In the genomic region with DNA sequence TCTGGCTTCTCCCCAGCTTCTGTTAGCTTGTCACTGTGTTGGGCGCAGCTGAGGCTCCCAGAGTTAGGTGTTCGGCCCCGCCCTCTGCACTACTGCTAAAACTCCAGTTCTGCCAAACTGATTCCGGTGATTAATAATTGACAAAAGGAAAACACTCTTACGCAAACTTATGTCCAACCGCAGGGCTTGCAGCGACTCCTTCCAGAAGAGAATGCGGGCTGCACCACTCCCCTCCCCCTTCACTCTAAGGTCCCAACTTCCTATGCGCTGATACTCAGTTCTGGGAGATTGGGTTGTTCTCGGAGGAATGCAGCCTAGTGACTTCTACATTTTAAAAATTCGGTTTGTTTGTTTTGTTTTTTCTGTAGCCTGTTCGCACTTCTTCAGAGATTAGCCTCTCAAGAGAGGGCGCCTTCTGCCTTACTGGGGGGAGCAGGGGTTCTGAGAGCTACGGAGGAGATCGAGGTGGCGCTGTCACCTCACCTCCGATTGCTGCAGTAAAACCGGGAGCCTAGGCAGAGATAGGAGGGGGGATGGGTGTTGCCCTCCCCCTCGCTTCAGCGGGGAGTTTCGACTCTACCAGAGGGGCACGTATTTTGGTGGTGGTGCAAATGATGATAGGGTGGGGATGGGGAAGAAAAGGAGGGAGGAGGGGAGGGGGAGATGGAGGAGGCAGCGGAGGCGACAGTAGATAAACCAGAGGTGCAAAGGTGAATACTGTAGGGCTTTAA, we compare ENCODE assay signal across 9 mouse cellular contexts. TPM values are rescaled to one million over a fixed set of nuclear protein-coding genes. Genes with fewer than 3 reads are reported as not detected.
DNase-seq lines count a peak whose midpoint lies in the region; ATAC-seq and TF ChIP-seq lines count a peak whose summit lies in the region.
"Had no signal": no experiment of that assay in that cellular context is flagged by ENCODE, and none has a peak within 500 bp of the region (broad histone marks: within the 10 kb centered on the region; RNA-seq: fewer than 3 reads in every experiment).

Gene Sptssb (minus strand): TSS at position 83 of the 731 bp plus-strand sequence.

- 1% methylated on average over 24 of the region's 24 CpGs for WGBS in hindbrain, embryonic 13.5 days
- WGBS in stomach, embryonic 15.5 days: under 1% methylated on average over 24 of the region's 24 CpGs
- WGBS in thymus, adult 2 months: 4% methylated on average over 24 of the region's 24 CpGs

- peak within 1 kb of the TSS; percentile 71 for H3K9ac ChIP-seq in hindbrain, embryonic 13.5 days
- no peak within 1 kb of the TSS; the same call in 1 of the 2 replicates for H3K9ac ChIP-seq in stomach, embryonic 15.5 days

- no peak for TF ChIP-seq CTCF in gastrocnemius, adult 2 months (IDR thresholded peaks at IDR 0.05)
- no peak for TF ChIP-seq CTCF in cortical plate, adult 2 months (IDR thresholded peaks at IDR 0.05; ENCODE audit: extremely low read depth, insufficient read depth, low read length)
- TF ChIP-seq CTCF in left cerebral cortex, adult 2 months (IDR thresholded peaks at IDR 0.05): peak; percentile 1; the same call in 1 of the 2 replicates
- no peak for TF ChIP-seq CTCF in thymus, adult 2 months (IDR thresholded peaks at IDR 0.05; ENCODE audit: borderline replicate concordance, control insufficient read depth, extremely low read depth, insufficient read depth, low read length, poor library complexity)

- peak; percentile 56 for ATAC-seq in hindbrain, embryonic 13.5 days (ENCODE audit: low FRiP score)
- peak; percentile 84 for ATAC-seq in stomach, embryonic 15.5 days (ENCODE audit: insufficient read depth, low FRiP score, low read depth)

- no peaks in the 10 kb centered on the region for H3K36me3 ChIP-seq in hindbrain, embryonic 13.5 days
- no peaks in the 10 kb centered on the region for H3K36me3 ChIP-seq in stomach, embryonic 15.5 days
- no peaks in the 10 kb centered on the region for H3K36me3 ChIP-seq in thymus, adult 2 months (ENCODE audit: control insufficient read depth, insufficient read depth, low read length)

- no peak for DNase-seq in gastrocnemius, adult 2 months
- no peak for DNase-seq in gastrocnemius, postnatal 36 days
- peak; percentile 35 to 38 for DNase-seq in left cerebral cortex, adult 2 months (ENCODE audit: extremely low spot score in 1 of 2, low spot score in 2 of 2)
- DNase-seq in lung, postnatal 36 days: peak; percentile 58
- DNase-seq in thymus, adult 2 months: no peak

- TF ChIP-seq POLR2A in cortical plate, adult 2 months (IDR thresholded peaks at IDR 0.05; ENCODE audit: extremely low read depth, insufficient read depth, low read length): no peak
- TF ChIP-seq POLR2A in thymus, adult 2 months (IDR thresholded peaks at IDR 0.05; ENCODE audit: control insufficient read depth, extremely low read depth, insufficient read depth, low read length, poor library complexity): no peak

- H3K27me3 ChIP-seq in hindbrain, embryonic 13.5 days: peaks cover 14% of the 10 kb centered on the region
- no peaks in the 10 kb centered on the region for H3K27me3 ChIP-seq in stomach, embryonic 15.5 days (replicated peaks)
- no peaks in the 10 kb centered on the region; the same call in 1 of the 2 replicates for H3K27me3 ChIP-seq in thymus, adult 2 months (ENCODE audit: control insufficient read depth, insufficient read depth, low read length)

- peak within 1 kb of the TSS; percentile 96 for H3K4me2 ChIP-seq in hindbrain, embryonic 13.5 days
- H3K4me2 ChIP-seq in stomach, embryonic 15.5 days: peak within 1 kb of the TSS; percentile 92

- H3K4me3 ChIP-seq in gastrocnemius, adult 2 months: peak within 1 kb of the TSS; percentile 47
- peak within 1 kb of the TSS; percentile 42 for H3K4me3 ChIP-seq in cortical plate, adult 2 months (ENCODE audit: insufficient read depth, low read length)
- peak within 1 kb of the TSS; percentile 55 for H3K4me3 ChIP-seq in hindbrain, embryonic 13.5 days
- peak within 1 kb of the TSS; percentile 58 for H3K4me3 ChIP-seq in left cerebral cortex, adult 2 months
- peak within 1 kb of the TSS; percentile 51 for H3K4me3 ChIP-seq in stomach, embryonic 15.5 days (replicated peaks)
- H3K4me3 ChIP-seq in thymus, adult 2 months (ENCODE audit: control insufficient read depth, insufficient read depth, low read length): no peak within 1 kb of the TSS

- H3K9me3 ChIP-seq in hindbrain, embryonic 13.5 days: no peaks in the 10 kb centered on the region
- no peaks in the 10 kb centered on the region for H3K9me3 ChIP-seq in stomach, embryonic 15.5 days

- no peaks in the 10 kb centered on the region for H3K4me1 ChIP-seq in cortical plate, adult 2 months (ENCODE audit: control insufficient read depth, insufficient read depth, low read length)
- peaks cover 21% of the 10 kb centered on the region for H3K4me1 ChIP-seq in hindbrain, embryonic 13.5 days (replicated peaks)
- peaks cover 19% of the 10 kb centered on the region for H3K4me1 ChIP-seq in stomach, embryonic 15.5 days
- H3K4me1 ChIP-seq in thymus, adult 2 months (replicated peaks; ENCODE audit: control insufficient read depth, insufficient read depth, low read length): no peaks in the 10 kb centered on the region

- intact Hi-C loops in gastrocnemius, adult 2 months (cut with DNase I): no loop called here
- intact Hi-C loops in gastrocnemius, postnatal 36 days (cut with DNase I): no loop called here
- intact Hi-C loops in left cerebral cortex, adult 2 months (cut with DNase I): no loop called here

- H3K27ac ChIP-seq in gastrocnemius, adult 2 months: no peak within 1 kb of the TSS
- H3K27ac ChIP-seq in cortical plate, adult 2 months (ENCODE audit: insufficient read depth, low read length): no peak within 1 kb of the TSS
- no peak within 1 kb of the TSS for H3K27ac ChIP-seq in hindbrain, embryonic 13.5 days
- peak within 1 kb of the TSS; percentile 78 for H3K27ac ChIP-seq in left cerebral cortex, adult 2 months
- H3K27ac ChIP-seq in stomach, embryonic 15.5 days: peak within 1 kb of the TSS; percentile 81
- H3K27ac ChIP-seq in thymus, adult 2 months (ENCODE audit: control insufficient read depth, insufficient read depth, low read length): no peak within 1 kb of the TSS

RNA-seq across cellular contexts. Expression of gene Sptssb, which starts in this region (rescaled TPM):
- not detected for total RNA-seq in gastrocnemius, adult 2 months (2021)
- not detected for total RNA-seq in gastrocnemius, postnatal 36 days (2021)
- 6.1 and 8.1 TPM in 2 replicates for polyA plus RNA-seq in cortical plate, adult 2 months (2012; rRNA removed)
- 0.36 and 0.65 TPM in 2 replicates for polyA plus RNA-seq in hindbrain, embryonic 13.5 days (2015; fragmentation: Nextera tagmentation; extraction: Ambion mirVana)
- total RNA-seq in left cerebral cortex, adult 2 months (2021): 1 to 10 TPM; 5.3 to 5.8 TPM
- 31.9 and 37.0 TPM in 2 replicates for polyA plus RNA-seq in stomach, embryonic 15.5 days (2015; fragmentation: Nextera tagmentation; extraction: Ambion mirVana)
- 2.3 and 5.5 TPM in 2 replicates for polyA plus RNA-seq in thymus, adult 2 months (2012; rRNA removed)
- polyA plus RNA-seq: C2C12 had no signal

Comparison
In these comparisons a context has a peak if more than half of its experiments do, and no peak if none do; other contexts are left out.
1. RNA of gene Sptssb (total RNA-seq): 5.3 to 5.8 TPM in left cerebral cortex, adult 2 months; not detected in gastrocnemius, adult 2 months and not detected in gastrocnemius, postnatal 36 days; every median in the first group is over 4 times any median in the second.
2. Peak in ATAC-seq, H3K4me3 ChIP-seq, H3K9ac ChIP-seq and H3K4me2 ChIP-seq in hindbrain, embryonic 13.5 days; RNA of the gene not detected or under 1 TPM.
3. DNase-seq: peak in left cerebral cortex, adult 2 months (2 of 2) and lung, postnatal 36 days (single experiment); none in gastrocnemius, adult 2 months (single experiment), gastrocnemius, postnatal 36 days (0 of 2) and thymus, adult 2 months (single experiment).
4. H3K27ac ChIP-seq: peak in left cerebral cortex, adult 2 months (single experiment) and stomach, embryonic 15.5 days (single experiment); none in gastrocnemius, adult 2 months (single experiment), cortical plate, adult 2 months (single experiment), hindbrain, embryonic 13.5 days (single experiment) and thymus, adult 2 months (single experiment).